Mouse (Mus musculus): ENCODE measurements at regions not wholly inside any gene's neighbourhood (a gene's known extent, or its start where the extent isn't known, plus 50 kb on each side); places are given as distances from the start of the nearest gene placed in this dataset.
"Not testable (repeated sequence)": the region's sequence is repeated elsewhere in the genome, so short reads cannot be mapped to it uniquely, and the experiment has no call there.

- DNase-seq = peak; percentile 66
Observed at GRCm38 (mm10) chr10:96188168-96188567, 51.8 kb downstream of the Gm5426 start.

- DNase-seq = no peak
Observed at GRCm38 (mm10) chr10:96190168-96190987, 54.0 kb downstream of the Gm5426 start.

DNA sequence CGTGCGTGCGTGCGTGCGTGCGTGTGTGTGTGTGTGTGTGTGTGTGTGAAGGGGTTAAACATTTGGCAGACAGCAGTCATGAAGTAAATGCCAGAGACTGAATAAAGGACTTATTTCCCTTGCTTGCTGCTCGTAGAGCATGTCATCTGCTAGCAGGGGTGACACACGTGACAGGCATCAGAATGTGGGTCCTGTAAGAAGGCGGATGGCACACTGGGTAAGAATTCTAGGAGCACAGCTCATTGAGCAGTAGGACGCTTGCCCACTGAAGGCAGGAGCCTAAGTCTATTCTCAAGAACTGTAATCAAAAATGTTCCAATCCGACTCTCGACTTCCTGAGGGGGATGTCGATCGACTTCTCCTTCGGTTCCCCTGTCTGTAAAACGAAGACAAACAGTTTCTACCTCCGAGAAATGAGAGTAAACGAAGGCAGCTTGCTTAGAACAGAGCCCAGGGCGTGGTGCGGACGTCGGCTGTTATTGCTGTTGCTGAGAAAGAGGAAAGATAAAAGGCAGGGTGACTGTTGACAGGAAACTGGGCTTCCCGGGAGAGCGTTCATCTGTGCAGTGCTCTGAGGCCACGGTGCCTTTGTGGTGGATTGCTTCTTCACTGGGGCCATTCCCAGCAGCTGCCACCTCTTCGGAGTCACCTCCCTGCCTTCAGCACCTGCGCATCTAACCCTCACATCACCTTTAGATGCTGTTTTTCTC is 64.7 kb downstream of the Gm5426 start:
- no peak for DNase-seq

DNA sequence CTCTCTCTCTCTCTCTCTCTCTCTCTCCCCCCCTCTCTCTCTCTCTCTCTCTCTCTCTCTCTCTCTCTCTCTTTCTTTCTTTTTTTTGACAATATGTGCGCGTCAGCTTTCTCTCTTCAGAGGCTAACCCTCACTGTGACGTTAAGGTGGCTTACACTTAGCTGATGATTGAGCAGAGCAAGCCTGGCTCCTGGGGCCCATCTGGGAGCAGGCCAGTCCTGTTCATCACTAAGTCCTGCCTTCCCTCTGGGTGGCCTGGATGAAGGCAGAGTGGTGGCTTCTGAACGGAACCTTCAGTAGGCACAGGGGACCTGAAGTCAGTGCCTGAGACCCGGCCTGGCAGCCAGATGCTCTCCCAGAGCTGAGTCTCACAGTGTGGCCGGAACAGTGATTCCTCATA is 65.5 kb downstream of the Gm5426 start:
- no peak for DNase-seq

GRCm38 (mm10) chr10:96202871-96203270 is 66.5 kb downstream of the Gm5426 start:
- DNase-seq = no peak

DNA sequence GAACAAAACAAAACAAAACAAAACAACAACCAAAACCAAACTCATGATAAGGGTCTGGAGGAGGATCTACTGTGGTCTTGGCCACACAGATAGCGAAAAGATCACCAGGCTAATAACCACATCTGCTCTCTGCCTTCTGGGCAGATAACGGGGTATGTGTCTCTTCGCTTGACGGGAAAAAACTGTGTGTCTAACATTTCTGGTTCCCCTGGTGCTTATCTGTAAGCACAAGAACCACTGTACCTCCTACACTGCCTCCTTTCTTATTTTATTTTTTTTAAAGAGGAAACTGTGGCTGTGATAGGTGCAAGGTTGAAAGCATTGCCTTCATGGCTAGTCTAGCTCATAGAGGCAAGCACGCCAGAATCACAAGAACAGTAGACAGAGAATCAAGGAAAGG is 67.8 kb downstream of the Gm5426 start:
- DNase-seq = no peak

DNA sequence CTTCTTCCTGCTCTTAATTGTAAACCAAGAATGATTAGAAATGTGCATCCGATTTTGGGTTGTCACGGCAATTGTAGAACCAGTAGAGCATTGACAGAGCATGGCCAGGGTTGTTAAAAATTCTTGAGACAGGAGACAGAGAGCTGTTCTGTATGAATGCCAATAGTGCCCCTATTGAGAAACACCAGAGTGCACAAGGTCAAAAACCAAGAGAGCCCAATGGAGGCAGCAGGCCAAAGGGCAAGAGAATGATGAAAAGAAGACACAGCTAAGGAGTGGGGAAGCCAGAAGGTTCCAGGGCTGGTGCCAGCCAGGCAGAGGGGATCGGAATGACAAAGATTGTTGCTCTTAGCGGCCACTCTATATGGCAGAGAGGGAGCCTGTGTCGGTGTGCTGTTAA is 72.8 kb downstream of the Gm5426 start:
- DNase-seq = peak; percentile 43

GRCm38 (mm10) chr10:96211189-96211588 is 74.8 kb downstream of the Gm5426 start:
- DNase-seq = no peak

DNA sequence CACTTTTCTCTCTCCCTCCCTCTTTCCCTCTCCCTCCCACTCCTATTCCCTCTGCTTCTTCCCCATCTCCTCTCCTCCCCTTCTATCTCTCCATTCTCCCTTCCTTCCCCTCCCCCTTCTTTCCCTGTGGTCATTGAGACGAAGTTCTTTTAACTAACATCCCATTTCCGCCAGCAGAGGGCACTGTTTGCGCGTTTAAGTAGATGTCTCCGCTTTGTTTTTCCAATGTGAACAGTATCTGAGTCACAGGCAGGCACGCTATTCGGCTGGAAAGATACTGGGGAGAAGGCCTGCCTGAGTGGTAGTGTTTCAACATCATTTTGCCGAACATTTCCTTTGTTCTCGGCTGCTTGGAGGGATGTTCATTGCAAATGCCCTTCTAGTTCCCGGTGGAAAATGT is 77.5 kb downstream of the Gm5426 start:
- DNase-seq = peak; percentile 91

DNA sequence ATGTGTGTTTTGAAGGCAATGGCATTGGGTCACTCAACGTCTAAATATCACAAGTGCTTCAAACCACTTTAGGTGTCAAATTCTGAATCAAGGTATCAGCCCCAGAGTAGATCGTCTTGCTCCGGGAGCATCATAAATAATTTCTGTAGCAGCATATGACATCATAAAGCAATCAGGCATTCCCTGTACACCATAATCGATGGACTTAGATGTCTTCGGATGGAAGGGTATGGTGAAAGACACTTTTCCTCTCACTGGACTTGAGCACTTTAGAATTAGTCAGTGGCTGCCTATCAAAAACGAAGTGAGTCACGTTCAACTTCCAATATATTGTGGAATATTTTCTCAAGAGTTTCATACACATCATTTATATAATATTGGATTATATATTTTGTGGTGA is 77.9 kb downstream of the Gm5426 start:
- DNase-seq = no peak

DNA sequence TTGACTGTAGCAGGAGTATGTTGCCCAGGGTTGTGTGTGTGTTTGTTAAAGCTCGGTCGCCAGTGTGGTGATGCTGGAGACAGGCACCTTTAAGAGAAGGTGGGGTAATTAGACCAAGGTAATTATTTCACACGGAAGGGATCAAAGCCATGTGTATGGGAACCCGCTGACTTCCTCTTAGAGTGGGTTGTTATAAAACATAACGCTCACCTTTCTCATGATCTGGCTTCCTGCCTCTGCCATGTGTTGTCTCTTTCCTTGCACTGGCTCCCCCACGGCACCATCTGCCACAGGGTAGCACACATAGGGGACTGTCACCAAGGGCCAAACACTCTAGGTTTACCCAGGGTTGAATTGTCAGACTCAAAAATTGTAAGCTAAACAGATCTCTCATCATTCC is 78.5 kb downstream of the Gm5426 start:
- no peak for DNase-seq

- no peak for DNase-seq
Observed at GRCm38 (mm10) chr10:96220731-96221130, 84.3 kb downstream of the Gm5426 start.

DNA sequence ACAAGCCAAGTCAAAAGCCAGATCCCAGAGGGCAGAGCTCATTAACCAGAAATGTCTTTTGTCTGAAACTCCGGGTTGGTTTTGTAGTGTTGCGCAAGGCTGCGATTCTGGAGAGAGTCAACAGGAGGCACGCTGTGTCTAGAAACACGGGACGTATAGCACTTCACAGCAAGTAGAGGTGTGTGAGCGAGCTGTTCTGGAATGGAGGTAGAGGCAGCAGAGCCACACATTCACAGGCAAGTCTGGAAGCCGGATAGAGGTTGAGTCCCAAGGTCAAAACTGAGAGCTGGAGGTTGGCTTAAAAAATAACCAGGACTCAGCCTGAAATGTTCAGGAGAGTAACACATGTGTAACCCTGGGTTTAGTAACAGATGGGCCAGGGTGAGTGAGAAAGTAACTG is 94.0 kb downstream of the Gm5426 start:
- no peak for DNase-seq

DNA sequence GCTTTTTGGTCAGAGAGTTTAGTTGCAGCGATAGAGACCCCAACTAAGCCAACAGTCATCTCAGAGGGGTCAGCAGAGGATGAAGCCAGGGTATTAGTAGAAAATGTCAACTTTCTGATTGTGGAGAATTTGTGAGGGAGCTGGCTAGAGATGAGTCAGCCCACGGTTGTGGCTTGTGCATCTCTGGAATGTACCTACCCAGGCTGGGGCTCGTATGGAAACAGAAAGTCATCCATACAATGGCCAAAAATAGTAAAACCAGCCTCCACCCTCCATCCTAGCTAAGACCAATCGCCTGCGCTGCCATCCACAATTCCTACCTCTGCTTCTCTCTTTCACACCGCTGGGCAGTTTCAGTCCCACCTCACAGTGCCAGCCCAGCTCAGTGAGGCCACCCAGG is 94.9 kb downstream of the Gm5426 start:
- no peak for DNase-seq

GRCm38 (mm10) chr10:96232889-96233288 is 96.5 kb downstream of the Gm5426 start:
- DNase-seq = no peak

GRCm38 (mm10) chr10:96234564-96235412 is 98.4 kb downstream of the Gm5426 start:
- no peak for DNase-seq

- DNase-seq = not testable (repeated sequence)
Observed at GRCm38 (mm10) chr10:96236031-96236430, 99.6 kb downstream of the Gm5426 start.

- no peak for DNase-seq
Observed at GRCm38 (mm10) chr10:96236777-96237373, 100.5 kb downstream of the Gm5426 start.

- DNase-seq = no peak
Observed at GRCm38 (mm10) chr10:96237572-96238130, 101.2 kb downstream of the Gm5426 start.

- peak; percentile 33 for DNase-seq
Observed at GRCm38 (mm10) chr10:96238251-96238650, 101.8 kb downstream of the Gm5426 start.

GRCm38 (mm10) chr10:96238850-96239249 is 102.4 kb downstream of the Gm5426 start:
- no peak for DNase-seq

GRCm38 (mm10) chr10:96240591-96240990 is 104.2 kb downstream of the Gm5426 start:
- no peak for DNase-seq
